Mouse (Mus musculus): ENCODE measurements at regions not wholly inside any gene's neighbourhood (a gene's known extent, or its start where the extent isn't known, plus 50 kb on each side); places are given as distances from the start of the nearest gene placed in this dataset.

DNA sequence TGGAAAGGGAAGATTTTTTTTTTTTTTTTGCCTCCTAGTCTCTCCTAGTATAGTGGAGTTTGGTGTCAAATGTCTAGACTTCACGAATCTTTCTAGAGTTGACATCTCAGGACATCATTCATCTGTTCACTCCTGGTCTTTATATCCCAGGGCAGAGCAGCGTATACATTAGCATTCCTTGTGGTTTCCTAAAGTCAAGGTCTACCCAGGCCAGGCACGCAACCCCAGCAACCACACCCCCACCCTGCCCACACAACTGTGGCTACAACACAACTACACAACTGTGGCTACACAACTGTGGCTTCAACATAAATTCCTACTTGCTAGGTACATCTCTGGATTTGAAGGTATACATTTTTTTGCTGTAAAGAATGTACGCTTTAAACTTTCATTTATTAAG, 122.2 kb downstream of the Ppp1r3a start:
- Histone ChIP-seq H3K4me2 (ENCODE audit: low read depth, low read length) (no peak overlapping the region), H3K27me3 (ENCODE audit: insufficient read depth, low read length) (no peaks in the 10 kb centered on the region), H3K9me3 (ENCODE audit: low read length) (no peaks in the 10 kb centered on the region), H3K4me3 (ENCODE audit: low read length) (no peak overlapping the region), H3K27ac (no peak overlapping the region), H3K4me1 (ENCODE audit: insufficient read depth, low read length) (no peaks in the 10 kb centered on the region), H3K9ac (replicated peaks; ENCODE audit: low read length) (no peak overlapping the region), H3K36me3 (ENCODE audit: insufficient read depth, low read length) (no peaks in the 10 kb centered on the region)
- 86% methylated on average over 4 of the region's 4 CpGs for WGBS
- ATAC-seq (no peak), DNase-seq (ENCODE audit: low spot score) (no peak)
- TF ChIP-seq CTCF (IDR thresholded peaks at IDR 0.05; ENCODE audit: low read depth): no peak

DNA sequence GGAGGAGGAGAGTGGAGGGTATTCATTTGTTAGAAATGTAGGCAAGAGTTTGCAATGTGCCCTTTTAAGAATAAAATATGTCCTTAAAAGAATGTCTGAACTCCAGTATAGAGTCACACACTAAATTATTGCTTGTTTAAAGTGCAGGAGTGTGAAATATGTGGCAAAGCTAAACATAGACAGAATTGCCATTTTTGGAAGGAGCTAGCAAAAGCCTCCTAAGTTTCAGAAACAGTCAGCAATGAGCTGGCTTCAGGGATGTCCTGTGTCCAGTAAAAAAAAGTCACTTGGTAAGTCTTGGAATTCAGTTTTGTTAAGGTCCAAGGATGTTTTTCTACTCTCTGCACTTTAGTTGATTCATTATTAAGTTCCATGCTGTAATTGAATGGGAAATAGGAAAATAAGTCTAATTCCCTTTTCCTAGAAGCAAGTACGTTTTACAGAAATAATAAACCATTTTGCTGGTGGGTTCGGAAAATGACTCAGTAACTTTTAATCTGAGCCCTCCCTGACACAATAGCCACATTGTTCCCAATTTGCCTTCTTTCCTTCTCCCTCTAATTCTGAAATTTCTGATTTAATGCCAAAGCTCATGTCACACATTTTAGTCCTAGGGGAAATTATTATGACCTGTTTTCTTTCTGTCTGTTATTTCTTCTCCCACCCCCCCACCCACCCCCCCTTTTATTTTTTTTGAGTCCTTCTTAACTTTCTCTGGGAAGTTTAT, 123.2 kb downstream of the Ppp1r3a start:
- 45% methylated on average over 2 of the region's 2 CpGs for WGBS
- H3K36me3 ChIP-seq (ENCODE audit: insufficient read depth, low read length): no peaks in the 10 kb centered on the region
- H3K9me3 ChIP-seq (ENCODE audit: low read length): no peaks in the 10 kb centered on the region
- H3K4me3 ChIP-seq (ENCODE audit: low read length): no peak overlapping the region
- ATAC-seq (no peak), DNase-seq (ENCODE audit: low spot score) (no peak)
- no peak overlapping the region for H3K9ac ChIP-seq (replicated peaks; ENCODE audit: low read length)
- no peak overlapping the region for H3K4me2 ChIP-seq (ENCODE audit: low read depth, low read length)
- no peaks in the 10 kb centered on the region for H3K4me1 ChIP-seq (ENCODE audit: insufficient read depth, low read length)
- H3K27ac ChIP-seq: no peak overlapping the region
- no peak for TF ChIP-seq CTCF (IDR thresholded peaks at IDR 0.05; ENCODE audit: low read depth)
- no peaks in the 10 kb centered on the region for H3K27me3 ChIP-seq (ENCODE audit: insufficient read depth, low read length)

DNA sequence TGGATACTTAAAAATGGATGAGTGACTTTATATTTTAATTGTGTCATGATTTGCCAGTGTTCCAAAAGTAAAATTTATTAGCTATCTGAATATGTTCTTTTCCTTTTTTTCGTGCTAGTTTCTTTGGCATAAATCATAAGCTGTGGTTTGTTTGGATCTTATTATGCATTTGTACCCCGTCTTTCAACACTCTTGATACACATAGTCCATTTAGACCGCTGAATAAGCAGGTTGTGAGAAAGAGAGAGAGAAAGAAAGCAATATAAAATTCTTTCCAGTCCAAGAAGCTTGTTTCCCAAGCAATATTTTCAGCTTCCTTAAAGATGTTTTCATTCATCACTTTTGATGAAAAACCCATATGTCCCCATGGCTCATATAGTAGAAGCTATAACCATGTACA, 138.4 kb downstream of the Ppp1r3a start:
- DNase-seq (ENCODE audit: low spot score) (no peak), ATAC-seq (no peak)
- WGBS: 78% methylated on average over 3 of the region's 3 CpGs
- Histone ChIP-seq H3K9ac (replicated peaks; ENCODE audit: low read length) (no peak overlapping the region), H3K27me3 (ENCODE audit: insufficient read depth, low read length) (no peaks in the 10 kb centered on the region), H3K4me2 (ENCODE audit: low read depth, low read length) (no peak overlapping the region), H3K27ac (no peak overlapping the region), H3K4me1 (ENCODE audit: insufficient read depth, low read length) (no peaks in the 10 kb centered on the region), H3K9me3 (ENCODE audit: low read length) (no peaks in the 10 kb centered on the region), H3K36me3 (ENCODE audit: insufficient read depth, low read length) (no peaks in the 10 kb centered on the region), H3K4me3 (ENCODE audit: low read length) (no peak overlapping the region)
- TF ChIP-seq CTCF (IDR thresholded peaks at IDR 0.05; ENCODE audit: low read depth): no peak

DNA sequence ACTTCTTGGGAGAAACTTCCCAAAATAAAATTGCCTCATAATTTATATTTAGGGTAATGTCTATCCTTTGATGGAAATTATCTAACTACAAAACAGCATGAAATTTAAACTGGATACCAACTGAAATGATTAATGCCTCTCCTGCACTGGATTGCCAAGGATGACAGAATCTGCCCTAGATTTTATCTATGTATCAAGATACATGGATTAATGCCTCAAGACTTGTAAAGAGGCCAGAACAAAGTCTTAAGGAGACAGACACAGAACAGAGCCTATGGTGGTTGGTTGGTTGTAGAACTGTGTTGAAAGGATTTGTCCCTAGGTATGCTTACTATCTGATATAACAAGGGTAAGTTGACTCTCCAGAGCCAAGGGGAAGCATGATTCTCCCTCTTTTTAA, 147.0 kb downstream of the Ppp1r3a start:
- Histone ChIP-seq H3K27me3 (ENCODE audit: insufficient read depth, low read length) (no peaks in the 10 kb centered on the region), H3K9me3 (ENCODE audit: low read length) (no peaks in the 10 kb centered on the region), H3K27ac (no peak overlapping the region), H3K4me1 (ENCODE audit: insufficient read depth, low read length) (no peaks in the 10 kb centered on the region), H3K4me3 (ENCODE audit: low read length) (no peak overlapping the region), H3K36me3 (ENCODE audit: insufficient read depth, low read length) (no peaks in the 10 kb centered on the region), H3K4me2 (ENCODE audit: low read depth, low read length) (no peak overlapping the region), H3K9ac (replicated peaks; ENCODE audit: low read length) (no peak overlapping the region)
- TF ChIP-seq CTCF (IDR thresholded peaks at IDR 0.05; ENCODE audit: low read depth): no peak
- no peak for DNase-seq (ENCODE audit: low spot score)
- no peak for ATAC-seq

DNA sequence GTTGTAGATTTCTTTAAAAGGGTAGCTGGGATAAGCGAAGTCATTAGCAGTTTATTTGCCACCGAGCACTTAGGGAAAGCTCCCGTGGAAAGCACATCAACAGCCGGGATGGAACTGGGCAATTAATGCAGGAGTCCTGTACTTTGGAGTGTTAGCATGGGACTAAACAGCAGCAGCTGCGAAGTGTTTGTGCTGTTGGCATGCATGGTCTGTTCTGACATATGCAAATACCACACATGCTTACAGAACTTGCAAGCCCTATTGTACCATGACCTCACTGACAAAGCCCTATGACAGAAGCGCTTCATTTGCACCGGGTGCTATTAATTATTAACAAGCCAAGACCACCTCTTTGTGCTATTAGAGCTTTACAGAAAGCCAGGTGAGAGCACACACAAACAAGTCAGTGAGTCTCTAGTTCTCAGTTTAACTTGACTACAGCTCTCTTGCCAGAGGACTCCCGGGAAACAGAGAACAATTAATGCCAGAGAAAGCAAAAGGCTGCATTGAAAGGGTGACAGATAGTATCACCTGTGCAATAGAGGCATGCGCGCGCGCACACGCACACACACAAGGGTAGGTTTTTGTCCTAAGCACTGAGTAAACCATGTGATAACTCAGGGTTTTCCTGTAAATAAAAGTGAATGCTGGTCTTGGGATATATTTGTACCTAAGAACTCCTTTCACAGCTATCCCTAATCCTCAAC, 154.4 kb downstream of the Ppp1r3a start:
- 48% methylated on average over 13 of the region's 13 CpGs for WGBS
- no peak overlapping the region; the same call in 1 of the 2 replicates for H3K4me2 ChIP-seq (ENCODE audit: low read depth, low read length)
- no peaks in the 10 kb centered on the region for H3K9me3 ChIP-seq (ENCODE audit: low read length)
- no peak overlapping the region for H3K27ac ChIP-seq
- peak; percentile 79 for ATAC-seq
- H3K4me1 ChIP-seq (ENCODE audit: insufficient read depth, low read length): no peaks in the 10 kb centered on the region
- H3K4me3 ChIP-seq (ENCODE audit: low read length): no peak overlapping the region
- peak; percentile 39 for DNase-seq (ENCODE audit: low spot score)
- TF ChIP-seq CTCF (IDR thresholded peaks at IDR 0.05; ENCODE audit: low read depth): no peak
- H3K9ac ChIP-seq (replicated peaks; ENCODE audit: low read length): no peak overlapping the region
- no peaks in the 10 kb centered on the region for H3K36me3 ChIP-seq (ENCODE audit: insufficient read depth, low read length)
- no peaks in the 10 kb centered on the region for H3K27me3 ChIP-seq (ENCODE audit: insufficient read depth, low read length)

DNA sequence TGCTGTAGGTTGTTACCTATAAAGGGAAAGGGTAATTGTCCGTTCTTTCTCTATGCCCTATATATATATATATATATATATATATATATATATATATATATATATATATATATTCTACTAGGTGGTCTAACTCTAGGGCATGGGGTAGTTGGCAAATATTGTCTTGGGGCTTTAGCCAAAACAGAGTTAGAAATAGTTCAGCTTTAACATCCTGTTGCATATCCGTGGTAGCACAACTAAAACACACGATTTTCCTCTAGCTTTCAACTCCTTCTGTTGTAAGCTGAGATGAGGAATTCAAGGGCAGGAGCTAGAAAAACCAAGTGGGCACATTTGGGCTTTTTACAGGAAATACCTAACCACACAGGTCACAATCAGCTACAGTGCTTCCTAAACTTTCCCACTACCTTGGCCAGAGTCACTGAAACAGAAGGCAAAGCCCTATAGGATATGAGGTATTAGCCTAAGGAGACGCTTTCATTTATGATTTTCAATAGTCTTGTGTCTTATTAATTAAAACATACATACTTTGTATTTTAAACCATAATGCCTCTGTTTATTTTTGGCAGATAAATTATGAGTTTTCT, 158.1 kb downstream of the Ppp1r3a start:
- H3K4me2 ChIP-seq (ENCODE audit: low read depth, low read length): no peak overlapping the region
- no peak for TF ChIP-seq CTCF (IDR thresholded peaks at IDR 0.05; ENCODE audit: low read depth)
- no peaks in the 10 kb centered on the region for H3K9me3 ChIP-seq (ENCODE audit: low read length)
- no peak overlapping the region for H3K9ac ChIP-seq (replicated peaks; ENCODE audit: low read length)
- DNase-seq (ENCODE audit: low spot score) (no peak), ATAC-seq (no peak)
- H3K36me3 ChIP-seq (ENCODE audit: insufficient read depth, low read length): no peaks in the 10 kb centered on the region
- no peak overlapping the region for H3K4me3 ChIP-seq (ENCODE audit: low read length)
- no peaks in the 10 kb centered on the region for H3K27me3 ChIP-seq (ENCODE audit: insufficient read depth, low read length)
- 90% methylated on average over 4 of the region's 4 CpGs for WGBS
- no peaks in the 10 kb centered on the region for H3K4me1 ChIP-seq (ENCODE audit: insufficient read depth, low read length)
- H3K27ac ChIP-seq: no peak overlapping the region

DNA sequence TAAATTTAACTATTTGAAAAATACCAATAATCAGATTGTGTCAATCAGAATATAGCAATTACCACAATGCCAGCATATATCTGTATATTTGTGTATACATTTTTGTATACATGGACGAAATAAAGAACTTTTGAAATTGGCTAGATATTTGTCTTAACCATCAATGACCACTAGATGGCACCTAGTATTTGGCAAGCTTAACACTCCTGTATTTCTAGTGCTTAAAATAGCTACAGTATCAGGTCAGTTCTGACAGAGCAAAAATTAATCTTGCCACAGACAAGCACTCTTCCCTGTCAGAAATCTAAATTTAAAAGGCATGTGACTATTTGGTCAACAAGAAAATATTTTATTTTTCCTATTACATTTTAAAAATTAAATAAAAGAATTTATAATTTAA, 169.2 kb downstream of the Ppp1r3a start:
- 0 out of 2 replicates have a peak, but pooled peaks have one; percentile 68 for ATAC-seq
- Histone ChIP-seq H3K27ac (no peak overlapping the region), H3K36me3 (ENCODE audit: insufficient read depth, low read length) (no peaks in the 10 kb centered on the region), H3K27me3 (ENCODE audit: insufficient read depth, low read length) (no peaks in the 10 kb centered on the region), H3K9me3 (ENCODE audit: low read length) (no peaks in the 10 kb centered on the region), H3K4me2 (ENCODE audit: low read depth, low read length) (no peak overlapping the region), H3K4me1 (ENCODE audit: insufficient read depth, low read length) (no peaks in the 10 kb centered on the region), H3K4me3 (ENCODE audit: low read length) (no peak overlapping the region), H3K9ac (replicated peaks; ENCODE audit: low read length) (no peak overlapping the region)
- WGBS: 36% methylated on average over 1 of the region's 1 CpGs
- peak; percentile 74 for TF ChIP-seq CTCF (IDR thresholded peaks at IDR 0.05; ENCODE audit: low read depth)
- DNase-seq (ENCODE audit: low spot score): peak; percentile 73
